Mouse (Mus musculus) heart, adult 9 months (tissue): ENCODE data around the gene Tbc1d10b.

Experiments used
- DNase-seq, 2 experiments: peaks; one replicate each; pipeline ENCODE4 v3.0.0; 2022; ENCODE audit warnings: low spot score in 2 of 2

Tbc1d10b gene

DNA sequence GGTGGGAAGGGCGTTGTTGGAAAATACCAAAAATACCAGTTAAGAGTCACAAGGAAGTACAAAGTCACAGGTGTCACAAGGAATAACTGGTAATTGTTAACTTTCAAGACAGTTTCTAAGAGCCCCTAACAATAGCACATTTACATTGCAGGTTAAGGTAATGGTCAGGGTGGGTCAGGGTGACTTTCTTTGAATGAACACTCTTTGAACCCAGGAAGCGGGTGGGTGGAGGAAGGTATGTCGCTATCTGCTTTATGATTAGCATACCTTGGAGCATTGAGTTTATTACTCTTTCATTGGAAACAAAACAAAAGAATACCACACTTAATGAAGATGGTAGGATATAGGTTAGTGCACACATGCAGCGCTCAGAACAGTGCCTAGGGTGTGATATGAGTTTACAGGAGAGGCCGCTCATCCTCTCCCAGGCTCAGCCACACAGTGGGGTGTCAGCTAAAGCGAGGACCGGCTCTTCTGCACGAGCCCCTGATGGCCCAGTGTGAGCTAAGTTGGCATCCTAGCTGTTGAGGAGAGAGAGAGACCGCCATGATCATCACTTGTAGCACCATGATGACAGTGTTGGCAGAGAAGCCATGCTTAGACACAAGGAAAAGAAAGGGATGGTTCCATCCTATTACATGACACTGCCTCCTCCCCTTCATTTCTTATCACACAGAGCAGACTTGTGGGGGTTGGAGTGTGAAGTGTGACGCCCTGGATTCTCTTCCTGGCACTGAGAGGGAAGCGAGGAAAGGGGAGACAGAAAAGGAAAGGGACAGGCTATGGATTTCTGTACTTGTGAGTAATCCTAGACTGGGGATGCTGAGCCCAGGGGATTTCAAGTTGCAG lies 17.1 kb upstream of the Tbc1d10b start:
- DNase-seq = no peak

DNA sequence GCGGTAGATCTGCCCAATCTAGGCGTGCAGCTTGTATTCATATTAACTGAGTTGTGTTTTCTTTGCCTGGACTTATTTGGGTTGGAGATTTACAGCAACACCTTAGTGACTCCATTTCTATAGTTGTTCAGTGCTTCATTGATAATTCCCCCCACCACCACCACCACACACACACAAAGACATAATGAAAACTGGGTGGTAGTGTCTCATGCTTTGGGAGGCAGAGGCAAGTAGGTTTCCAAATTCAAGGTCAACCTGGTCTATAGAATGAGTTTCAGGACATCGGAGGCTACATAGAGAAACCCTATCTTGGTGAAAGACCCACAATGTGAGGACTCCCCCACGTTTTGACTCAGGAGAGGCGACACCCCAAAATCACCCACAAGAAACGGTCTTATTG lies 16.3 kb upstream of the Tbc1d10b start:
- no peak for DNase-seq

DNA sequence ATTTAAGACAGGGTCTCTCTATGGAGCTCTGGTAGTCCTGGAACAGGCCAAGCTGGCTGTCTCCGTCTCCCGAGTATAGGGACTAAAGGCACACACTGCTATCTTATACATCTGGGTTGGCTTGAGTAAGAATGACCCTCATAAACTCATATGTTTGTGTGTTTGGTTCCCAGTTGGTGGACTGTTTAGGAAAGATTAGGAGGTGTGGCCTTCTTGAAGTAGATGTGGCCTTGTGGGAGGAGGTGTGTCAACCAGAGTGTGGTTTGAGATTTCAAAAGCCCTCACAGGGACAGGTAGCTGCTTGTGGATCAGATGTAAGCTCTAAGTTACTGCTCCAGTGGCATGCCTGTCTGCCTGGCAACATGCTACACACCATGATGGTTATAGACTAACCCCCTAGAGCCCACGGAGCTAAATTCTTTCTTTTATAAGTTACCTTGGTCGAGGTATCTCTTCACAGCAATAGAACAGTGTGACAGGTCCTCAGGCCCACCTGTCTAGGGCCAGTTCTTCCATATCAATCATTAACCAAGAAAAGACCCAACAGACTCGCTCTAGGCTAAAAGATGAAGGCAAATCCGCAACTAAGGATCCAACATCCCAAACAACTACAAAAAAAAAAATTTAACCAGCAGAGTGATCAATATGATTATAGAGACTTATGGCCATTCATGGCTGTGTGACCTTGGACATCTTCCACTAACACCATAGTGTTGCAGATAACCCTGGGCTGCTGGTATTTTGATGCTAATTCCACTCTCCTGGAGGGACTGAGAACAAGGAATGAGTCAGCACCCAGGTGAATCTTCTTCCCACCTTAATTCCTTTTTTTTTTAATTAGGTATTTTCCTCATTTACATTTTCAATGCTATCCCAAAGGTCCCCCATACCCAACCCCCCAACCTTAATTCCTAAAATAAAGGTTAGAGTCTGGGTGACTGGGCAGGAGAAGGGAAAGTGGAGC lies 15.5 kb upstream of the Tbc1d10b start:
- no peak for DNase-seq

DNA sequence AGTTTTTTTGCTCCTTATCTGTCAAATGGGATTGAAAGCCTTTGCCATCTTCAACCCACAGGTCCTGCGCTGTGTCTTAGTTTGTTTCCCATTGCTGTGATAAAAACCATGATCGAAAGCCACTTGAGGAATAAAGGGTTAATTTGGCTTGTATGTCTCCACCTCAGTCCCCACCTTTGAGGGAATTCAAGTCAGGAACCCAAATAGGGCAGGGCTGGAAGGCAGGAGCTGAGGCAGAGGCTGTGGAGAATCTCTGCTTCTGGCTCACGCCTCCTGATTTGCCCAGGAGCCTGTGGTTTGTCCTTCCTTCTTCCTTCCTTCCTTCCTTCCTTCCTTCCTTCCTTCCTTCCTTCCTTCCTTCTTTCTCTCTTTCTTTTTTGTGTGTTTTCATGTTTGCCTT lies 14.8 kb upstream of the Tbc1d10b start:
- no peak for DNase-seq

DNA sequence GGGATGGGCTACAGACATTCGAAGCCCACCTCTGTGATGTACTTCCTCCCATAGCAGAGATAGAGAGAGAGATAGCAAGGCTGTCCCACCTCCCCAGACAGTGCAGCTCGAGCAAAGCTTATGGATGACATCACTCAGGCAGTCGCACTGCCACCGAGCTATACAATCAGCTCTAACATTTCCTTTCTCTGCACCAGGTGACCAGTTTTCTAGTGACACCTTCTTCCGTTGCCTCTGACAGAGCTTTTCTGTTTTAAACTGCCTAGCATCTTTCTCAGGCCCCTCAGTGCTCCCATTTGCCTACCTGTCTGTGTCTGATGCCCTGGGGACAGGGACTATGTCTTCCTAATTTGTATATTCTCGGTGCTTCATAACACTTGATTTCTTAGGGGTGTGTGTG lies 12.2 kb upstream of the Tbc1d10b start:
- DNase-seq = no peak

DNA sequence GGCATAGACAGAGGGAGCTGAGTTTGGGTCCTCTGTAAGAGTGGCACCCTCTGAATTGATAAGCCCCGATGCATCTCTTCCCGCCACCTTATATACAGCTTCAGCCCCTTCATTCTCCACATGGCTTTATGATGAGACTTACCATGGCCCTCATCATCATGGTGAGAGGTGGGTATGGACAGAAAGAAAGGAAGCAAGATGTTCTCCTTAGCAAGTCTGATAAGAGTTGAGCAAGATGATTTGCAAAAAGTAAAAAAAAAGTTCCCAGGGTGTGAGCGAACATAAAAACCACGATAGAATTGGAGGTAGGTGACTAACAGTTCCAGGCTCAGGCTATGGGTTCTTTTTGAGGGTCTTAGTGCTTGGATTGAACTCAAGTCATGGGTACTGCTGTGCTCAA lies 10.4 kb upstream of the Tbc1d10b start:
- no peak for DNase-seq

DNA sequence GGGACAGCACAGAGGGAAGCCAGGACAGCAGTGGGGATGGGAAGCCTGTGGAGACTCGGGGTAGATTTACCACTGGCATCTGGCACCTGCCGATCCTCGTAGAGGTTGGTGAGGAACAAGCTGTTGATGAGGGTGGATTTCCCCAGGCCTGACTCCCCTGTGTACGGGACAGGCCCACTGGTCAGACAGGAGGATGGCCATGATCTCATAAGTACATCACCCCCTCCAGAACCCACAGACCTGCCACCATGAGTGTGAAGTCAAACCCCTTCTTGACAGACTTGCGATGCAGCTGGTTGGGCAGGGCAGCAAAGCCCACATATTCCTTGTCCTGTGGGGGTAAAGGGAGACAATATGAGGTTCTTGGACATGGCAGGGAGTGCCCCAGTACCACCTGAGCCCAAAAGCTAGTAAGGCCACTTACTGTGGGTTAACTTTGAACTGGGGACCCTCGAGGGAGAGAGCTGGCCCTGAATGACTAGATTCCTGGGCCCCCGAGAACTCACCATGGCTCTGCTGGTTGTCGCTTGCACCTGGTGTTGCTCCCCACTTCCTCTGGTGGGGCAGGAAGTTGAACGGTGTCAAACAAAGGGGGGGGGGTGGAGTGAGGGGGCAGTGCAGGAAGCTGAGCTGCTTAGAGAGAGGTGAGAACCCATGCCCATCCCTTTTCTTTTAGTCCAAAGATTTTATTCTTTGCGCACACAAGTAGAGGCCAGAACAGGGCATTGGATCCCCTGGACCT lies 9.8 kb upstream of the Tbc1d10b start:
- DNase-seq = no peak

DNA sequence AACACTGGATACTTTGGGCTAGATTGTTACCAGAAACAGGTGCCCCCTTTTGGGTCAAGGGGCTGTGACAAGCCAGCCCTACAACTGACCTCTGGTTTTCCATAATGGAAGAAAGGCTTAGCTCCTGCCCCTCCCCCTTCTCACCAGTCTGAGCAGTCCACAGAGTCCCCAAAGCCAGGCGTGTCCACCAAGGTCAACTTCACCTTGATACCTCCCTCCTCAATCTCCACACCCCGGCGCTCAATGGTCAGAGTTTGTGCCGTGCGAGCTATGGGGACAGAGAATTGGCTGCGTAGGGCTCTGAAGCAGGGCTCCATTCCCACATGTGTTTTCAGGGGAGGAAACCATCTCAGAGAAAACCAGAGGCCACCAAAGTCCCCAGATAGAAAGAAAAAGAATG lies 9.2 kb upstream of the Tbc1d10b start:
- DNase-seq = no peak

DNA sequence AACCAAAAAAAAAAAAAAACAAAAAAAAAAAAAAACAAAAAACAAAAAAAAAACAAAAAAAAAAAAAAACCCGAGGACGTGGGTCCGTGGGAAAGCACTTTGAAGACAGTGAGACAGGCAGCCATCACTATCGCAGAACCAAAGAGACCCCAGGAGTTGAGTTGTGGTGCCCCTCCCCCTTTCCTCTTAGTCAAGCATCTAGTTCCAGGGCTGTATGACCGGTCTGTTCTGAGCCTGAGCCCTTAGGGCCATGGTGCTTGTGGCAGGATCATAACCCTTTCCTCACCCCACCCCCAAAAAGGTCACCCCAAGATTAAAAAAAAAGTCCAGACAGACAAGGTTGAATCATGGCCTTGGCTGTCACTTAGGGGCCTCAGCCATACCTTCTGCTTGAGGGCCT lies 8.0 kb upstream of the Tbc1d10b start:
- no peak for DNase-seq

DNA sequence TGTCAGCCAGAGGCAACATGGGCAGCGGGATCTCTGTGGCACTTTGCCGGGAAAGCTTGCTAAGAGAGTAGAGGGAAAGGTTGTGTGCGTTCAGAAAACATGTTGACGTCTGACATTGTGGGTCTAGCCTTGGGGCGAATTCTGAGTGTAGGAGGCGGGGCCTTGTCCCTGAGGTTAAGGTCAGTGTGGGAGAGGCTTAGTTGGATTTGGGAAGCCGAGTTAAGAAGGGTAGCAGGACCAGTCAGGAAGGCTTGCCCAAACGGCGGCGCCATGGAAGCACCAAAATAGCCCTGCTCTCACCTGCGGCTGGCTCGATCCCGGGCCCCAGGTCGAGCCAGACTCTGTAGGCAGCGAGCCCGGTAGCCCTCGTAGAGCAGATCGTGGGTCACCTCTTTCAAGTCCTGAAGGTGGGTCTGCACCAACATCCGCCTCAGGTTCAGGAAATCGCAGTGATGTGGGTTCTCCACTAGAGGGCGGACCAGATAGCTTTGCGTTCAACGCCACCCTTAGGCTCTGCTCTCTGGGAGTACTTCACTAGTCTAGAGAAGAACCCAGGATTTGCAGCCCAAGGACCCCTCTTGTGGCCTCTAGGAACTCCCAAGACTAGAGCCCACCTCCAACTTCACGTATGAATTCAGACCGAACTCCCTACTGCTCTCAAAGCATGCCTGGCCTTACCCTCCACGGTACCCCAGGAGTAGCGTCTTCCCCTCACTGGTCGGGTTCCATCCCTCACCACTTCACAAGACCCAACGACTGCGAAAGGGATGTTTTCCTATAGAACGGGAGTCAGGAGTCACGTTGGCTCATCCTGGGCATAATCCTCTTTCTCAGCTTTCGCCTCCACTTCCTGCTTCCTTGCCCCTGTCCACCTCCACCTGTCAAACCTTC lies 7.0 kb upstream of the Tbc1d10b start:
- DNase-seq = peak in 1 of 2 experiments; percentile 54

DNA sequence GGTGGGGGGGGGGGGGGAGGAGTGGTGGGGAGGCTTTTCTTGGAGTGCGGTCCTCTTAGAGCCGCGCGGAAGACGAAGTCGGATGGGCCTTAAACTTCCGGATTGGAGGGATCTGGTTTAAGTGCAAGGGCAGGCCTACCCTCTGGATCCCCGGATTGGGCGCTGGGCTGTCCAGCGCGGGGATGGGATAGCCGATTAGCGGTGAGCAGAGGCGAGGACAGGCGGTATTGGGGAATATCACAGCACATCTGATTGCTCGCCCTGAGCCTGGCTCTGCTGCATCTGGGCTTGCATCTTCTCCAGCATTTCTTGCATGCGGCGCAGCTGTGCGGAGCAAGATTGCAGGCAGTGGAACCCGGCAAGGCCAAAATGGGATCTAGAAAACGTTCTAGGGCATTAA lies 6.3 kb upstream of the Tbc1d10b start:
- no peak for DNase-seq

DNA sequence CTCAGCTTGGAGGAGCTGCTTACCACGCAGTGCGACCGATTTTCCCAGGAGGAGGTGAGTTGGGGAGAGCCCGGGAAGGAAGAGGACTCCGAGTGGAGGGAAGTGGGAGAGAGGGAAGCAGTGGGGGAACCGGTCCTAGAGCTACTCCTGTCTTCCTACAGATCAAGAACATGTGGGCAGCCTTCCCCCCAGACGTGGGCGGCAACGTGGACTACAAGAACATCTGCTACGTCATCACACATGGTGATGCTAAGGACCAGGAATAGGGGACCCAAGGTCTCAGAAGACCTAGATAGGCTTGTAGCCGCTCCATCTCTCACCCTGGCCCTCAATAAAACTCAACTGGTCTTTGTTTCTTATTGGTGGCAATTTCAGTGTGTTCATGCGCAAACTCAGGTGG lies 5.7 kb upstream of the Tbc1d10b start:
- no peak for DNase-seq

DNA sequence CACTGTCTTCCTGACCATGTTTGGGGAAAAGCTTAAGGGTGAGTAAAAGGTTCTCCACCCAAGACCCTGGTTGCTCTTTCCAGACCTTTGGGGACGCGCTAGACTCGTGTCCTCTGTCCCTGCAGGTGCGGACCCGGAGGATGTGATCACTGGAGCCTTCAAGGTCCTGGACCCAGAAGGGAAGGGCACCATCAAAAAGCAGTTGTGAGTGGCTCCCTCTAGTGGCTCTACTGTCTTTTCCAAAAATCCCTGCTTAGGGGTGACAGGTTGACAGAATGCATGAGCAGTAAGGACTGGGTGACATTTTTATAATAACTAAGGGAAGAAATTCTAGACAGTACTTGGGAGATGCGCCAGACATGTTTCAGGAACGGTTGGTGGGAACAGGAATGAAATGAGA lies 5.2 kb upstream of the Tbc1d10b start:
- no peak for DNase-seq

DNA sequence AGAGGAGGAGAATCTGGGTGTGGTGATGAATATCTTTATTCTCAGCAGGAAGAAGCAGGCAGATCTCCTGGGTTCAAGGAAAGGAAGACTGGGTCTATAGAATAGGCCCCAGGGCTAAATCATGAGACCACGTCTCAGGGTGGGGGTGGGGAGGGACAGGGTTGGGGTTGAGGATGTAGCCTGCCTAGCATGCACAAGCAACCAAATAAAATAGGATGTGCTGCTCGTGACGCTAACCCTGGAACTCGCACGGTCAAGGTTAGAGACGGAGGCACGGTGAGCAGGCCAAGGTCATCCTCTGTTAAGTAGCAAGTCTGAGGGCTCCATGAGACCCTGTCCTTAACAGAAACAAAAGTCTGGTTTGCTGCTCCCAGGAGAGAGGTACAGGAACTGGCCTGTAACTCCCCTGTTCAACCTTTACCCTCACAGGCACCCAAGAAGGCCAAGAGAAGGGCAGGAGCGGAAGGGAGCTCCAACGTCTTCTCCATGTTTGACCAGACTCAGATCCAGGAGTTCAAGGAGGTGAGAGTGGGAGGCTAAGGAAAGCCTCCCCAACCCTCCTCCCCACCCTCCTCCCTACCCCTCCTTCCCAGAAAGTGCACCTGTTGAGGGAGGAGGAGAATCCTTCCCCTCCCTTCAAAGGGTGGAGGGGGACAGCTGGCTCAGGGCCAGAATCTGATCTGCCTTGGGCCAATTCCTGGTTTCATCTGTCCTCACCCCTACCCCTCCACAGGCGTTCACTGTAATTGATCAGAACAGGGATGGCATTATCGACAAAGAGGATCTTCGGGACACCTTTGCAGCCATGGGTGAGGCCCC lies 4.4 kb upstream of the Tbc1d10b start:
- DNase-seq = no peak

DNA sequence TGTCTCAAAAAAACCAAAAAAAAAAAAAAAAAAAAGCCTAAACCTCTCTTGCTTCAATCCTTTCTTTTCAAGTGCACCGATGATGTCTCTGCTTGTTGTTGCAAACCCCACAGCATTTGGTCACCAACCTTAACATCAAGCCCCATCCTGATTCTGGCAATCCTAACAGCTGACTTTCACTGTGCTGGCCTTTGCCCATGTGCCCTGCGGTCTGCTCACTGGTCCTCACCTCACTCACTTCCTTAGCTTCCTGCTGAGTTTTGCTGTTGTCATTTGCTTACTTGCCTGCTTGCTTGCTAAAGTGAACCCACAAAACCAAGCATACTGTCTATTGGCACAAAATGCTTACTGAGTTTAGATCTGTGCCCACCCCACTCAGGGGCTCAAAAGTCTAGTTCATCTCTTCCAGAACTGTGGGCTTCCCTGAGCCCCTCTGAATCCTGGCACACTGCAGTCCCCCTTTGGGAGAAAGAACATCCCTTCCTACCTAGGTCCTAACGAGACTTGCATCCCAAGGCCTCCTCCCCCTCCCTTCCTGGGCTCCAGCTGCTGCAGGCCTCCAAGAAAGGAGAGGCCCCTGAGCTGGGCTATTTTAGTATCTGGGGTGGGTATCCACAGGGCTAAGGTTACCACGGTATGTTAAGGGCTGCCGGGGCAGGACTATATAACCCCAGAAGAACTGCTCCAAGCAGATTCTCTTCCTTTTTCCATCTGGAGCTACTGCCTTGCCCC lies 2.9 kb upstream of the Tbc1d10b start:
- DNase-seq = no peak

DNA sequence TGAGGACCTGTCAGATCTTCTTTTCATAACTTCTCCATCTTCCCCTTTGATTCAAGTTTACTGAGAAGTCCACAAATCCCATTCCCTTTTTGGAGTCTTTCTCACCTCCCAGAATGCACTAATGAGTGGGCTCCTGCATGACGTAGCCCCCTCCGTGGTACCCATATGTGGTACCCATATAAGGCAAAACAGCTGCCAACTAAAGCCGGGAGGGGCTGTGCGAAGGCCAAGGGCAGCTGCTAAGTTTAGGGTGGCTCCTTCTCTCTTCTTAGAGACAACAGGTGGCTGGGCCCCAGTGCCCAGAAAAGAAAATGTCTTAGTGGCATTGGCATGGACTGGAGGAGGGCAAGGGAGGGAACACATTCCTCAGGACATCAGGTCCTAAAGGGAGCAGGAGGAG lies 2.0 kb upstream of the Tbc1d10b start:
- no peak for DNase-seq

DNA sequence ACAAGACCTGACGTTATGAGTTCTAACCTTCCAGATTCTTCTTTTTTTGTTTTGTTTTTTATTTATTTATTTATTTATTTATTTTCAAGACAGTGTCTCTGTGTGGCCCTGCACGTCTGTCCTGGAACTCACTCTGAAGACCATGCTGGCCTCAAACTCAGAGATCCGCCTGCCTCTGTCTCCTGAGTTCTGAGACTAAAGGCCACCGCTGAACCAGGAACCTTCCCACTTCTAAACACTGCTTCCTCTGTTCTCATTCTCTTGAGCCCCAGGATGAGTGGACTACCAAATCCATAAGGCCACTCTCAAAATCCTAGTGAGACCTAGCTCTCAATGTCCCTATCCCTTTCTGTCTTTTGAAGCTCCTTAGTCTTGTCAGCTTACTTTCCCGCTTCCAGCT lies 1.6 kb upstream of the Tbc1d10b start:
- no peak for DNase-seq

DNA sequence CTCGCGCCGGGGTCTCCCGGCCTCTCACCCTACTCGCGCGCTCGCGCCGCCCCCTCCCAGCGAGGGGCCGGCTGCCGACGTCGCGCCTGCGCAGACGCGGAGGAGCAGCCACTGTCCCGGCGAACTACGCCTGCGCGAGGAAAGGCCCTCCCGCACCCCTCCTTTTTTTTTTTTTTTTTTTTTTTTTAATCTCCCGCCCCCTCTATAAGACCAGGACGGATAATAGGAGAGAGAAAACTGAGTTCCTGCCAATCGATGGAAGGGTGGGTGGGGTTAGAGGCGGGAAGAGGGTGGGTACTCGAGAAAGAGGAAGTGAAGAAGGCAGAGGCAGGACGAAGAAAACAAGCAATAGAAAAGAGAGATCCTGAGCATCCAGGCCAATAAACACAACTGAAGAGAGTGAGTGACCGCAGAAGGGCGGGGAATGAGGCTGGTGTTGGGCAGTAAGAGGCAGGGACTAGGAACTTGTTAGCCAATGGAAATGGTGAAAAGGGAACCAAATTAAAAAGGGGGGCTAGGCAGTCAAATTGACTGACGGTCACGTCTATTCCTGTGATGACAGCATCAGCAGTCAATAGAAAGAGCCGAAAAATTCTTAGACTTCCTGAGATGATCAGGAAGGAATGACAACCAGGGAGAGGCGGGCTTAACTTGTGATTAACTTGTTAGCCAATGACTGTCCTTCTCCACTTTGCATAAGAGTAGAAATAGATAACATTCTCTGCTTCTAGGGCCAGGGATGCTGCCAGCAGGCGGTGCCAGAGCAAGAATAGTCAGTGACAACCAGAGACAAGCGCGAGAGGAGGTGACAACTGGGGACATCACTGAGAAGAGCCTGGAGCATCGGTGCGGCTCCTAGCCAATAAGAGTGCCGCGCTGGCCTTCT lies 528 bp upstream of the Tbc1d10b start, which contains the start of gene Mylpf:
Gene Mylpf (plus strand): TSS at position 338 of the 886 bp plus-strand sequence.
- DNase-seq = peak; percentile 97 to 100
